Mouse (Mus musculus) mammary gland, adult 2 months (tissue): Measurements from ENCODE around the gene Msmp. TPM values are rescaled to one million over a fixed set of nuclear protein-coding genes. Genes with fewer than 3 reads are reported as not detected.

ENCODE experiments used
- polyA plus RNA-seq: library from polyadenylated mRNA; depleted of rRNA; stranded (reverse); fragments of >200 nt; gene quantifications from 2 replicates; pipeline ENCODE4 v1.2.3, GENCODE M21; 2012; ENCODE audit warnings: low replicate concordance; rRNA removed

Msmp gene
- polyA plus RNA-seq, result 0.74 and 1.1 TPM in 2 replicates

GRCm38 (mm10) chr4:43584444-43585416 lies at the start of gene Msmp:
TSS of gene Msmp (minus strand) at chr4:43584494.

DNA sequence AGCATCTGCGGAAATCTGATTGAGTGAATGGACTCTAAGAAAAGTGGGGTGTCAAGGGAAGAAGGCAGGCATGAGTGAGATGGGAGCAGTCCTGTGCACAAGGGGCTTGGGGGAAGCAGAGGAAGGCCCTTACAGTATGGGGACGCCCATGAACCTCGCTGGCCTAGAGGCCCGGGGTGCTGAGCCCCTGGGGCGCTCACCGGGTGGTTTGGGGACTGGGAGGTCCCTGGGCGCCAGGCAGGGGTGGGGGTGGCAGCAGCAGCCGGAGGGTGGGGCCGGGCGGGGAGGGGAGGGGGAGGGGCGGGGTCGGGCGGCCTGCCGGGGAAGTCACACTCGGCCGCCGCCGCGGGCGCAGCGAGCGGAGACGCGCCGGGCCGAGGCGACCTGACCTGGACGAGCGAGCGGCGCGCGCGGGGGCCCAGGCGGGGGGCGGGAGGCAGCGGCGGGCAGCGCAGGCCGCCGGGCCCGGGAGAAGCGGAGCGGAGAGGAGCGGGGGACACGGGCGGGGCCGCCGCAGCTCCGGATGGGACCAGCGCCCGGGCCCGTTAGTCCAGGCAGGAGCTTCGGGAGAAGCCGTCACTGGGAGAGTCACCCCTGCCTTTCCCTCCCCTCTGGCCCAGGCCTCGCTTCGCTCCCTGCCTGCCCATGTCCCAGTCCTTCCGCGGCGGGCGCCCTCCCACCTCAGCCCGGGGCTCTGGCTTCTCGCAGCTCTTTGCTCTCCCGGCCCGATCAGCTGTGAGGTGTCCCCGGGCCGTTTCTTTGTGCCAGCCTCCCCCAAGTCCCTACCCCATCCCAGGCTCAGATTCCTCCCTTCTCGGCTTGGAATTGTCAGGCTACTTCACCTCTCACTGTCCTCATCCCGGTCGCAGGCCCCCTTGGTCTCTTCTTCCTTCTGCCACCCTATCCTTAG lies 47.0 kb upstream of the Msmp start, which contains the start of gene Npr2:
Gene Npr2, plus strand, starts transcription at position 890 of the 910 bp plus-strand sequence.

DNA sequence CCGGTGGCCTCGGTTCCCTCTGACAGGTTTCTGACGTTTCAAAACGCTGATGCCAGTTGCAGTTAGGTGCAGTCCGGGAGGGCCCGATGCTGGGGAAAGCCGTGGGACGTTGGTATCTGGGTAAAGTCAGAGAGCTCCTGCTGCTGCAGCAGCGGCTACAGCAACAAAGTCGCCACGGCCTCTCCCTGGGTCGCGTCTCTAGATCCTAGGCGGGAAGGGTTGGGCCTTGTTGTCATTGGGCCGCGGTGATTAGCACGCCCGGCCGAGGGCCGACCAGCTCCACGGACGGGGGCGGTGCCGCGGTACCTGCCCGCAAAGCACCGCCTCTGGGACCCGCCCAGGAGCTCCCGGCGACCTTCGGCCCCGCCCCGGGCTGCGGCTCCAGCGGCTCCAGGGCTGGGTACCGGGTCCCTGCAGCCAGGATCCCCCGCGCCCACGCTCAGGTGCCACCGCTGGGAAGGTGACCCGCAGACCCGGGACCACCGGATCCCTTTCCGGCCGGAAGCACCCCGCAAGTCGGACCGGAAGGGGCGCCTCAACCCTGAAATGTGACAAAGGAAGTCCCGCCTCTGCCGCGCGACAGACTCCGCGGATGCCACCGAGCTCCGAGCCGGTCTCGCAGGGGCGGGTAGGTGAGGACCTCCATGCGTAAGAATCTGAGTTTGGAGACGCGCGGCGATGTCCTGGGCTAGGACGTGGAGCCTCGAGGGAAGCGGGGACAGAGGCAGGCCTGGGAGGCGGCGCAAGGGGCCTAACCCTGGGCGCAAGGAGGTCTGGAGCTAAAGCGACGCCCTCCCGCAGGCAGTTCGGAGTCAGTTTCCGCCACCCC lies 5.7 kb downstream of the Msmp start, which contains the start of the genes Rgp1 and Gba2:
Gene Rgp1, plus strand, starts transcription at position 340 of the 829 bp plus-strand sequence.
Gene Gba2, minus strand, starts transcription at position 498 of the 829 bp plus-strand sequence.

GRCm38 (mm10) chr4:43561997-43562768 lies 22.1 kb downstream of the Msmp start, which contains the start of the genes Creb3 and Tln1:
TSS of gene Creb3 (plus strand) at chr4:43562332.
TSS of gene Tln1 (minus strand) at chr4:43562691.

Other genes with a start within 250 kb of the Msmp start
- gene Rusc2, start 202.5 kb downstream of the Msmp start, polyA plus RNA-seq, result 14.4 and 23.7 TPM in 2 replicates
- gene Fam166b, start 155.4 kb downstream of the Msmp start, polyA plus RNA-seq, result 0.23 TPM in 1 of 2 replicates, not detected in the other
- 79.6 and 124 TPM in 2 replicates for gene Tesk1, start 142.6 kb downstream of the Msmp start, polyA plus RNA-seq
- gene Cd72, start 129.9 kb downstream of the Msmp start, polyA plus RNA-seq, result 28.2 and 33.5 TPM in 2 replicates
- gene Sit1, start 100.8 kb downstream of the Msmp start, polyA plus RNA-seq, result 9.2 and 21.2 TPM in 2 replicates
- 62.5 and 267 TPM in 2 replicates for gene Ccdc107, start 91.6 kb downstream of the Msmp start, polyA plus RNA-seq
- 4.4 and 4.8 TPM in 2 replicates for gene Arhgef39, start 84.8 kb downstream of the Msmp start, polyA plus RNA-seq
- 0.78 and 1.5 TPM in 2 replicates for gene Car9, start 77.5 kb downstream of the Msmp start, polyA plus RNA-seq
- gene Tpm2, start 60.7 kb downstream of the Msmp start, polyA plus RNA-seq, result 23.0 and 770 TPM in 2 replicates
- gene Creb3, start 22.2 kb downstream of the Msmp start, polyA plus RNA-seq, result 75.4 and 91.4 TPM in 2 replicates
- 101 and 163 TPM in 2 replicates for gene Tln1, start 21.8 kb downstream of the Msmp start, polyA plus RNA-seq
- gene Rgp1, start 5.8 kb downstream of the Msmp start, polyA plus RNA-seq, result 60.7 and 68.0 TPM in 2 replicates
- 22.0 and 23.6 TPM in 2 replicates for gene Gba2, start 5.6 kb downstream of the Msmp start, polyA plus RNA-seq
- 42.2 and 51.5 TPM in 2 replicates for gene Npr2, start 47.4 kb upstream of the Msmp start, polyA plus RNA-seq
- gene Spag8, start 69.1 kb upstream of the Msmp start, polyA plus RNA-seq, result 0.92 and 1.7 TPM in 2 replicates
- 87.4 and 136 TPM in 2 replicates for gene Hint2, start 72.0 kb upstream of the Msmp start, polyA plus RNA-seq
- 12.3 and 18.7 TPM in 2 replicates for gene Tmem8b, start 84.5 kb upstream of the Msmp start, polyA plus RNA-seq
- 0.02 and 0.09 TPM in 2 replicates for gene Fam221b, start 84.7 kb upstream of the Msmp start, polyA plus RNA-seq
- not detected in 2 replicates for gene Olfr70, start 116.3 kb upstream of the Msmp start, polyA plus RNA-seq
- not detected in 2 replicates for gene Olfr71, start 125.8 kb upstream of the Msmp start, polyA plus RNA-seq
- gene Hrct1, start 142.7 kb upstream of the Msmp start, polyA plus RNA-seq, result 21.9 and 24.8 TPM in 2 replicates
- gene Spaar, start 145.5 kb upstream of the Msmp start, polyA plus RNA-seq, result 5.1 and 8.1 TPM in 2 replicates
- 0.14 TPM in 1 of 2 replicates, not detected in the other for gene Olfr159, start 186.5 kb upstream of the Msmp start, polyA plus RNA-seq
- 0.10 TPM in 1 of 2 replicates, not detected in the other for gene Olfr156, start 239.4 kb upstream of the Msmp start, polyA plus RNA-seq